Mouse (Mus musculus) C2C12 (cell line): ENCODE data around the gene Lgr6.

ENCODE experiments used
- CEBPB ChIP-seq: IDR thresholded peaks from one replicate; pipeline ENCODE4 v1.6.1; 2011; ENCODE audit warnings: low read depth, mild to moderate bottlenecking, control low read depth, moderate library complexity
- CTCF ChIP-seq: IDR thresholded peaks from one replicate; pipeline ENCODE4 v1.5.1; 2011; ENCODE audit not compliant: control insufficient read depth, insufficient read depth, insufficient read length
- MAX ChIP-seq: IDR thresholded peaks from one replicate; pipeline ENCODE4 v1.6.1; 2011; ENCODE audit warnings: mild to moderate bottlenecking, control low read depth
- MYOD1 ChIP-seq: IDR thresholded peaks from one replicate; pipeline ENCODE4 v1.6.1; 2011; ENCODE audit warnings: low read depth; ENCODE audit not compliant: control insufficient read depth, insufficient read length
- USF1 ChIP-seq: IDR thresholded peaks from one replicate; pipeline ENCODE4 v1.6.1; 2011; ENCODE audit warnings: low read depth, mild to moderate bottlenecking, control low read depth, moderate library complexity

DNA sequence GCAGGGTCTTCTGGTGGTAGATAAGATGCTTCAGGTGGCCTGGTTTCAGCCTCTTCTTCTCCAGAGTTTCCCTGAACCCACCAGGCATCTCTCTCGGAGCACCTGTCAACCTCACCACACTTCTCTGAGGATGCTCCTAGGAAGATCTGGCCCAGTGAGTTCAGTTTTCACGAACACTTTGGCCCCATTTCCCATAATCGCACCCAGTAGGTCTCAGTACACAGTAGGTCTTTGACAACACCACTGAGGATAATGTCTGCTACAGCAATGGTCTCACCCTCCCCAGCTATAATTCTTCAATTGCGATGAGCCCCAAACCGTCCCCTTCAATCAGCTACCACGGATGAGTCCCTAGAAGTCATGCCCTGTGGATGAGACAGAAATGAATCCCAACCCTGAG is 7.6 kb downstream of the Lgr6 start:
- TF ChIP-seq USF1 (no peak), CTCF (no peak), MAX (no peak), CEBPB (no peak), MYOD1 (no peak)
